Mouse (Mus musculus) bone marrow macrophage, adult 2 months (primary cell): ENCODE data around the gene Tmem59.

Experiments
- CTCF ChIP-seq: IDR thresholded peaks from 2 replicates; pipeline ENCODE4 v1.5.1; 2012; ENCODE audit warnings: low read depth, mild to moderate bottlenecking, low read length, moderate library complexity
- POLR2A ChIP-seq: IDR thresholded peaks from 2 replicates; pipeline ENCODE4 v1.6.1; 2012; ENCODE audit warnings: mild to moderate bottlenecking, low read depth, low read length, borderline replicate concordance

- TF ChIP-seq CTCF (no peak), POLR2A (no peak)
Measured at GRCm38 (mm10) chr4:107166700-107167099, 11.5 kb upstream of the Tmem59 start.
